Mouse (Mus musculus) stomach, embryonic 16.5 days (tissue): ENCODE results near the gene Nans. TPM values are rescaled to one million over a fixed set of nuclear protein-coding genes. Genes with fewer than 3 reads are reported as not detected.

Source experiments
- ATAC-seq: fragments of 200-750 bp; cut with Nextera tagmentation; 2 replicates; pipeline ENCODE4 v1.8.0; 2017; ENCODE audit warnings: moderate number of reproducible peaks, moderate TSS enrichment; ENCODE audit not compliant: insufficient read depth, low FRiP score
- H3K27ac ChIP-seq: fragments of 300-500 bp; sonication (generic); 2 replicates; pipeline ENCODE4 v1.5.1; 2014; ENCODE audit warnings: low read length
- H3K27me3 ChIP-seq: fragments of 300-500 bp; sonication (generic); 2 replicates; pipeline ENCODE4 v1.6.1; 2014; ENCODE audit warnings: low read length, control low read depth, mixed read lengths; ENCODE audit not compliant: control insufficient read depth, insufficient read depth
- H3K36me3 ChIP-seq: fragments of 300-500 bp; sonication (generic); 2 replicates; pipeline ENCODE4 v1.6.1; 2014; ENCODE audit warnings: low read length; ENCODE audit not compliant: control insufficient read depth, insufficient read depth
- H3K4me1 ChIP-seq: fragments of 300-500 bp; sonication (generic); 2 replicates; pipeline ENCODE4 v1.6.1; 2014; ENCODE audit warnings: low read length, control low read depth, mixed read lengths; ENCODE audit not compliant: control insufficient read depth, insufficient read depth
- H3K4me2 ChIP-seq: fragments of 300-500 bp; sonication (generic); 2 replicates; pipeline ENCODE4 v1.6.1; 2014; ENCODE audit warnings: low read depth, low read length, mixed read lengths
- H3K4me3 ChIP-seq: fragments of 300-500 bp; sonication (generic); replicated peaks from 2 replicates; pipeline ENCODE4 v1.5.1; 2014; ENCODE audit warnings: mild to moderate bottlenecking, low read length
- H3K9ac ChIP-seq: fragments of 300-500 bp; sonication (generic); 2 replicates; pipeline ENCODE4 v1.6.1; 2014; ENCODE audit warnings: low read length
- H3K9me3 ChIP-seq: fragments of 300-500 bp; sonication (generic); replicated peaks from 2 replicates; pipeline ENCODE4 v1.6.1; 2016; ENCODE audit warnings: low read length, control low read depth; ENCODE audit not compliant: control insufficient read depth
- WGBS: fragments of 180-500 bp; shearing (Covaris S2); extraction: QIAGEN DNeasy Blood & Tissue Kit; methylation state at CpG from one replicate; pipeline ENCODE4 v1.1.7; 2014; 5-methylcytosine and 5-hydroxymethylcytosine counted together
- polyA plus RNA-seq: library from polyadenylated mRNA; unstranded; fragments of >200 nt; fragmentation: Nextera tagmentation; extraction: Ambion mirVana; gene quantifications from 2 replicates; pipeline ENCODE4 v1.2.1, GENCODE M21; 2015

Gene Nans
- polyA plus RNA-seq, 1 experiment from 2014 or later: 101 TPM

DNA sequence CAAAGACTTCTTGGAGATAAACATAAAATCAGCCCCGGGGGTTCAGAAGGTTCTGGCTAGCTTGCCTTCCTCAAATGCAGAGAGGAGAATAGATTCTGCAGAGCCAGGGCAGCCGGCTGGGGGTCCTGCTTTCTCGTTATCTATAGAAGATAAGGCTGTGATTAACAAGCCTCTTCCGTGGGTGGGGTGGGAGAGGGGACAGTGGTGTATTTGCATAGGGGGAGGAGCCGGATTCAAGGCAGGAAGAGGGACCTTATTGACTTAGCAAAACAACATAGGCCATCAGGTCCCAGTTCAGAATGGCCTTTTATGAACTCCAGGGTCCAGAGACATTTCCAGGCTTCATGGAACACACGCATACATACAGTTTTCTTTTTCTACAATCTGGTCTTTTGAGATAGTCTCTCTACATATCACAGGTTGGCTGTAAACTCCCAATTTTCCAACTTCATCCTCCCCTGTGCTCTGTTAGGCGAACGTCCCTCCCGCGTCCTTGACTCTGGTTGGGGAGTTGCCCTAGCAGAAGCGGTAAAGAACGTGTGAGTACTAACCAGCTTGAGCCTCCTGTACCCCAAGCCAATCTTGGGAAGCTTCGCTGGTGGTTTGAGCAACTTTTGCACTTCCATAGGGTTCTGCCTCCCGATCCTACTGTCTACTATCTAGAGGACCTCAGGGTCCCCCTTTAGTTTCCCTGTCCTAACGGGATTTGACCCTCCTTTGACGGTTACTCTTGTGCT, 46.2 kb downstream of the Nans start:
- H3K27me3 ChIP-seq: peaks cover 22% of the 10 kb centered on the region; the same call in 1 of the 2 replicates
- no peak for ATAC-seq
- H3K4me1 ChIP-seq: peaks cover 7% of the 10 kb centered on the region; the same call in 1 of the 2 replicates
- peak overlapping the region; percentile 73 for H3K9ac ChIP-seq
- WGBS: 8% methylated on average over 16 of the region's 16 CpGs
- H3K27ac ChIP-seq: no peak overlapping the region
- H3K4me2 ChIP-seq: peak overlapping the region; percentile 71
- no peaks in the 10 kb centered on the region for H3K36me3 ChIP-seq
- H3K4me3 ChIP-seq: peak overlapping the region; percentile 58
- no peaks in the 10 kb centered on the region for H3K9me3 ChIP-seq

DNA sequence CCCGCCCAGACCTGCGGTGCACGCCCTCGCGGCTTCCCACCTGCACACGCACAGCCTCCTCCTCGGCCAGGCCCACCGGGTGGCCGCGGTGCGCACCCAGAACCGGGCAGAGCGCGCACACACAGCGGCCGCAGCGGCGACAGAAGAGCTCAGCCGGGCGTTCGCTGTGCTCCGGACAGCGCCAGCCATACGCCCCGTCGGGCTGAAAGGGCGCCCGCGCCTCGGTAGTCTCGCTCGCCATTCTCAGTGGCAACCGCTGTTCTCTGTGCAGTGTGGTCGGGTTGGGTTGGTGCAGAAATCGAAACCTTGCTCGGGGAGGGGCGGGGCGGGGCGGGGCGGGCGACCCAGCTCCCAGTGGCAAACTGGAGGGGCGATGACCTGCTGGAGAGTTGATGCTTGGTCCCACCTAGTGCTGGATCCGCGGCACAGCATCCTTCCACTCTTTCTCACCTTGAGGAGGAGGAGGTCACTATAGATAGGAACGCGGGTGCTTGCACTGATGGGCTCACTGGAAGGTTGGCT, 46.9 kb downstream of the Nans start, which contains the start of gene Trim14:
Gene Trim14, minus strand, starts transcription at position 302 of the 522 bp plus-strand sequence.
- H3K27ac ChIP-seq: no peak within 1 kb of the TSS; the same call in 1 of the 2 replicates
- H3K36me3 ChIP-seq: no peaks in the 10 kb centered on the region
- ATAC-seq: peak; percentile 61; the same call in 1 of the 2 replicates
- H3K9me3 ChIP-seq: no peaks in the 10 kb centered on the region
- H3K9ac ChIP-seq: peak within 1 kb of the TSS; percentile 73
- peaks cover 7% of the 10 kb centered on the region; the same call in 1 of the 2 replicates for H3K4me1 ChIP-seq
- WGBS: under 1% methylated on average over 46 of the region's 46 CpGs
- H3K4me3 ChIP-seq: peak within 1 kb of the TSS; percentile 58
- H3K4me2 ChIP-seq: peak within 1 kb of the TSS; percentile 71
- peaks cover 22% of the 10 kb centered on the region; the same call in 1 of the 2 replicates for H3K27me3 ChIP-seq

DNA sequence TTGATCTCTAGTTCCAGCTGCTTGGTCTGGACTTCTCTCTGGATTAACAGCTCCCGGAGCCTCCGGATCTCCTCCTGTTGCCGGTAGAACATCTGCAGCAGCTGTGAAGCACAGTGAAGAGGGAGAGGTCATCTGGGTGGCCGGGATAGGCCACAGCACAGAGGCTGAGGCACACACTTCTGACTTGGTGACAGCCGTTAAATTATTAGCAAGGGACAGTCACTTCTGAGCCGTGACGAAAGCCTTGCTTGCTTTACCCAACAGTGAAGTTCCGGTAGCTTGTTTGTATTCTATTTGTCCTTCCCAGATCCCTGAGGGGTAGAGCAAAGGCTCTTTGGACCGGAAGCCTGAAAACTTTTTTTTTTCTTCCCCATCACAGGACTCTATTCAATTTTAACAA, 50.1 kb downstream of the Nans start:
- H3K4me2 ChIP-seq: no peak overlapping the region
- peaks cover 7% of the 10 kb centered on the region; the same call in 1 of the 2 replicates for H3K4me1 ChIP-seq
- H3K4me3 ChIP-seq: no peak overlapping the region
- no peaks in the 10 kb centered on the region for H3K36me3 ChIP-seq
- H3K9me3 ChIP-seq: no peaks in the 10 kb centered on the region
- H3K27ac ChIP-seq: no peak overlapping the region
- ATAC-seq: no peak
- peaks cover 22% of the 10 kb centered on the region; the same call in 1 of the 2 replicates for H3K27me3 ChIP-seq
- WGBS: 53% methylated on average over 9 of the region's 9 CpGs
- no peak overlapping the region for H3K9ac ChIP-seq

DNA sequence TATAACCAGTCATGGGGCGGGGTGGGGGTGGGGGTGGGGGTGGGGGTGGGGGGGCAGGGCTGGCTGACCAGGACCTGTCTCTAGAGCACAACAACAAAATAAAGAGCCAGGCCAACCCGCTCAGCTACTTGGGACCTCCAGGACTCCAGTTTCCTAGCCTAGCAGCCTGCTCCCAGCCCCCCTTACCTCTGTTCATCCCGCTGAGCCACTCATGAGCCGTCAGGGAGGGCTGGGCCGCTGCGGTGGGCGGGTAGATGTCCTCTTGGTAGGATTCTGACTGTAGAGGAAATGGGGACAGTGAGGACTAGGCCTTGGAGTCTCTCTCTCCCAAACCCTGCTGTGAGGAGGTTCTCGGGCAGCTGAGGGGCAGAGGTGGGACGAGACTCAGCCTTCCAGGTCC, 52.7 kb downstream of the Nans start:
- Histone ChIP-seq H3K36me3 (no peaks in the 10 kb centered on the region), H3K27me3 (peaks cover 2% of the 10 kb centered on the region; the same call in 1 of the 2 replicates), H3K27ac (no peak overlapping the region), H3K4me2 (no peak overlapping the region), H3K9ac (no peak overlapping the region), H3K9me3 (no peaks in the 10 kb centered on the region), H3K4me3 (no peak overlapping the region), H3K4me1 (no peaks in the 10 kb centered on the region)
- 50% methylated on average over 8 of the region's 9 CpGs for WGBS
- ATAC-seq: no peak

DNA sequence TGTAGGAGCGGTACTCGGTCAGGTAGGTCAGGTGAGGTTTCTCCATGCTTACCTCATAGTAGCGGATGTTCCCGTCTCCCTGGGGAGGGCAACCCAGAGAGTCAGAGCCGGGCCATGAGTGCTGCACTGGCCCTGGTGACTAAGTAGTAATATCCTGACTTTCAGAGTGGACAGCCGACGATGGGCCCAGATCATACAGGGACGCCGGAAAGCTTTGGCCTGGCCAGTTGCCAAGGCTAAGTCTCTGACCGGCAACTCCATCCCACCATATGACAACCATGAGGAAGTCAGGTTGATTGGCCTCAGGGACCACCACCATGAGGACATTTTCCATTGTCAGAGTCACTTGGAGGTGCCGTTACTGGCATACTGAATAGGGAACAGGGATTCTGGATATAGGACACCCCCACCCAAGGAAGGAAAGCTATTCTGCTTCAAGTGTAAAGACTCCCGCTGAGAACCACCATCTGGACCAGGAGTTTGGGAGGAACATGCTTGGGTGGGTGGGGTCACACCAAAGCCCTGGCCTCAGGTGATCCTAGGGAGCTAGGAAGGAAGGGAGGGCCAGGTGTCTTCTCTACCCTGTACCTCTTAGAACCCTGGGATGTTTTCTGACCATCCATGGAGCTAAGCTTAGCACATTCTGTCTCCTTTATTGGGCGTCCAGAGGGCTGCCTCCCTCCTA, 54.5 kb downstream of the Nans start:
- Histone ChIP-seq H3K9ac (no peak overlapping the region), H3K4me2 (no peak overlapping the region), H3K36me3 (no peaks in the 10 kb centered on the region), H3K9me3 (no peaks in the 10 kb centered on the region), H3K27me3 (no peaks in the 10 kb centered on the region), H3K27ac (no peak overlapping the region), H3K4me3 (no peak overlapping the region), H3K4me1 (no peaks in the 10 kb centered on the region)
- WGBS: 82% methylated on average over 13 of the region's 13 CpGs
- ATAC-seq: no peak

DNA sequence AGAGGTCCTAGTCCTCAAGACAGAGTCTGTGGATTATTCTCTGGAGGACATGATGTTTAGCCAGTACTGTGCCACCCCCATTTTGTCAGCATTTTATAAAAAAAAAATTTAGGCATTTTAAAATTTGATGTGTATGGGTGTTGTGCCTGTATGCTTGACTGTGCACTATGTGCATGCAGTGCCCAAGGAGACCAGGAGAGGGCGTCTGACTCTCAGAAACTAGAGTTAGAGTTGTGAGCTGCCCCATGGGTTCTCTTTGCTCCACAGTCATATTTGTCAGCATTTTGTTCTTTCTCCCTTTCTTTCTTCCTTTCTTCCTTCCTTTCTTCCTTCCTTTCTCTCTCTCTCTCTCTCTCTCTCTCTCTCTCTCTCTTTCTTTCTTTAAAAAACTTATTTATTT, 55.3 kb downstream of the Nans start:
- no peaks in the 10 kb centered on the region for H3K9me3 ChIP-seq
- H3K4me2 ChIP-seq: no peak overlapping the region
- no peak overlapping the region for H3K4me3 ChIP-seq
- no peak for ATAC-seq
- no peaks in the 10 kb centered on the region for H3K4me1 ChIP-seq
- H3K9ac ChIP-seq: no peak overlapping the region
- WGBS: 25% methylated on average over 1 of the region's 1 CpGs
- no peak overlapping the region for H3K27ac ChIP-seq
- H3K27me3 ChIP-seq: no peaks in the 10 kb centered on the region
- no peaks in the 10 kb centered on the region for H3K36me3 ChIP-seq

DNA sequence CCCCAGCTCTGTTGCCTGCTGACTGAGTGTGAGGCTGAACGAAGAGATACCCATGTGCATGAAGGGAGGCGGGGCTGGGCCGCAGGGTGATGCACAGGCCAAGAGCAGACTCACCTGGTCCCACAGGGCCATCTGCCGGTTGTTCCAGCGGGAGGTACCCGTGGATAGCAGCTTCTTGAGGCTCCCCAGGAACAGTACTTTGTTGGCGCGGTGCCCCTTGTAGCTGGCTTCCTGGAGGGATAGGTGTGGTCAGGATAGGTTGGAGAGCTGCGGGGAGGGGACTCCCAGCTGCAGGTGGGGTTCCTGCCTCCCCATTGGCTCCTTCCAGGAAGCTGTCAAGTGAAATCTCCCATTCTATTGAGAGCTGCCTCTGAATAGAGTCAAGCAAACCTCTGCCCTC, 56.5 kb downstream of the Nans start:
- no peaks in the 10 kb centered on the region for H3K27me3 ChIP-seq
- no peaks in the 10 kb centered on the region for H3K36me3 ChIP-seq
- no peaks in the 10 kb centered on the region for H3K9me3 ChIP-seq
- no peak overlapping the region for H3K4me2 ChIP-seq
- H3K9ac ChIP-seq: no peak overlapping the region
- H3K4me3 ChIP-seq: no peak overlapping the region
- 14% methylated on average over 9 of the region's 9 CpGs for WGBS
- H3K4me1 ChIP-seq: no peaks in the 10 kb centered on the region
- ATAC-seq: peak; percentile 67; the same call in 1 of the 2 replicates
- no peak overlapping the region for H3K27ac ChIP-seq

DNA sequence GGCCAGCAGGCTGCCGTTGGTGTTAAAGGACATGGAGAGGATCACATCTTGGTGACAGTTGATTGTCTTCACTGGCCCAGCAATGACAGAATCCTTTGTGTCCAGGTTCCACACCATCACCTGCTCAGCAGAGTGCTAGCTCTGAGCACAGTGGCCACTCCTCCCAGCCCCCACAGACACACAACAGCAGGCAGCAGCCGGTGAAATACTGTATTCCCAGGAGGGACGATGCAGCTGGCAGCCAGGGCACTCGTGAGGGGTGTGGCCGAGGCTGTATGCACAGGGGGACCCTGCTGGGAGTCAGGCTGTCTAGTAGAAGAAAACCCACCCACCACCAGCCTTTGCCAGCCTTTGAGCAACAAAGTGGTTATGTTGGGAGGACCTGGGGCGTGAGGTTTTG, 57.7 kb downstream of the Nans start:
- Histone ChIP-seq H3K27ac (no peak overlapping the region), H3K4me1 (no peaks in the 10 kb centered on the region), H3K9ac (no peak overlapping the region), H3K4me2 (no peak overlapping the region), H3K4me3 (no peak overlapping the region), H3K27me3 (no peaks in the 10 kb centered on the region), H3K9me3 (no peaks in the 10 kb centered on the region), H3K36me3 (no peaks in the 10 kb centered on the region)
- ATAC-seq: no peak
- WGBS: 47% methylated on average over 6 of the region's 6 CpGs

DNA sequence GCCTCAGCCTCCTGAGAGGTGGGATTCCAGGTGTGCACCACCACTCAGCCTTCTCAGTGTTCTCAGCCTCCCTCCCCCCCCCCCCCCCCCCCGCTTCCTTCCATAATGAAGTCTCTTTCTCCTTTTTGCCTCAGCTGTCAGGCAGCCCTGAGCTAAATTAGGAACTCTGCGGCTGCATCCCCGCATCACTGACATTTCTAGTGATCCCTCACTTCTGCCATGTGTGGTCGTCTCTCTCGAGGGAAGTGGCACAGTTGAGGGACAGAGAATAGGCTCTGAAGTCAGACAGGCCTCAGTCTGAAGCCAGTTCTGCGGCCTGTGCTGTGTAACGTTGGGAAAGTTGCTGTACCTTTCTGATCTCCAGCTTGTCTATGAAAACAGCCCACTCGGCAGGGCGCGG, 60.9 kb downstream of the Nans start:
- no peak overlapping the region for H3K9ac ChIP-seq
- 79% methylated on average over 9 of the region's 10 CpGs for WGBS

More for the DNA sequence above, 60.9 kb downstream of the Nans start:
- no peak overlapping the region for H3K4me3 ChIP-seq
- no peaks in the 10 kb centered on the region for H3K27me3 ChIP-seq
- peaks cover 7% of the 10 kb centered on the region; the same call in 1 of the 2 replicates for H3K4me1 ChIP-seq
- no peak overlapping the region for H3K4me2 ChIP-seq
- no peaks in the 10 kb centered on the region for H3K9me3 ChIP-seq
- no peak for ATAC-seq
- no peak overlapping the region for H3K27ac ChIP-seq
- no peaks in the 10 kb centered on the region for H3K36me3 ChIP-seq
